Mouse (Mus musculus): Measurements from ENCODE around the gene Fv1. TPM values are rescaled to one million over a fixed set of nuclear protein-coding genes. Genes with fewer than 3 reads are reported as not detected.
"Not testable (repeated sequence)": the region's sequence is repeated elsewhere in the genome, so short reads cannot be mapped to it uniquely, and the experiment has no call there.

Fv1 gene
- total RNA-seq (2021): 1 to 10 TPM; 7.9 to 8.5 TPM

GRCm38 (mm10) chr4:147868450-147869031, at the start of gene Fv1, which contains the start of gene Miip:
Gene Fv1 (plus strand): TSS chr4:147868979.
Gene Miip (minus strand): TSS chr4:147868816.
- peak; percentile 75 to 80 for DNase-seq (ENCODE audit: extremely low spot score in 1 of 2, low spot score in 1 of 2)

- not testable (repeated sequence) for DNase-seq (ENCODE audit: extremely low spot score in 1 of 2, low spot score in 1 of 2)
These were observed 49.1 kb upstream of the Fv1 start for GRCm38 (mm10) chr4:147819659-147820058.

GRCm38 (mm10) chr4:147821414-147821813, 47.4 kb upstream of the Fv1 start:
- not testable (repeated sequence) for DNase-seq (ENCODE audit: extremely low spot score in 1 of 2, low spot score in 1 of 2)

GRCm38 (mm10) chr4:147824389-147824788, 44.4 kb upstream of the Fv1 start:
- DNase-seq (ENCODE audit: extremely low spot score in 1 of 2, low spot score in 1 of 2): no peak

- not testable (repeated sequence) for DNase-seq (ENCODE audit: extremely low spot score in 1 of 2, low spot score in 1 of 2)
These were observed 29.5 kb upstream of the Fv1 start for GRCm38 (mm10) chr4:147839282-147839681.

GRCm38 (mm10) chr4:147842871-147843270, 25.9 kb upstream of the Fv1 start:
- no peak for DNase-seq (ENCODE audit: extremely low spot score in 1 of 2, low spot score in 1 of 2)

GRCm38 (mm10) chr4:147847614-147848583, 20.9 kb upstream of the Fv1 start, which contains the start of gene Zfp933:
Gene Zfp933 (minus strand): TSS chr4:147848366.
- DNase-seq (ENCODE audit: extremely low spot score in 1 of 2, low spot score in 1 of 2): peak; percentile 45 to 49

- no peak for DNase-seq (ENCODE audit: extremely low spot score in 1 of 2, low spot score in 1 of 2)
These were observed 20.2 kb upstream of the Fv1 start for GRCm38 (mm10) chr4:147848584-147848991.

GRCm38 (mm10) chr4:147850776-147851175, 18.0 kb upstream of the Fv1 start:
- DNase-seq (ENCODE audit: extremely low spot score in 1 of 2, low spot score in 1 of 2): no peak

GRCm38 (mm10) chr4:147862051-147862450, 6.7 kb upstream of the Fv1 start:
- no peak for DNase-seq (ENCODE audit: extremely low spot score in 1 of 2, low spot score in 1 of 2)

- no peak for DNase-seq (ENCODE audit: extremely low spot score in 1 of 2, low spot score in 1 of 2)
These were observed 3.1 kb upstream of the Fv1 start for GRCm38 (mm10) chr4:147865651-147866050.

GRCm38 (mm10) chr4:147866056-147866455, 2.7 kb upstream of the Fv1 start:
- no peak for DNase-seq (ENCODE audit: extremely low spot score in 1 of 2, low spot score in 1 of 2)

GRCm38 (mm10) chr4:147866793-147867192, 2.0 kb upstream of the Fv1 start:
- DNase-seq (ENCODE audit: extremely low spot score in 1 of 2, low spot score in 1 of 2): not testable (repeated sequence)

- no peak for DNase-seq (ENCODE audit: extremely low spot score in 1 of 2, low spot score in 1 of 2)
These were observed 973 bp upstream of the Fv1 start for GRCm38 (mm10) chr4:147867563-147868449.

- no peak for DNase-seq (ENCODE audit: extremely low spot score in 1 of 2, low spot score in 1 of 2)
These were observed 459 bp downstream of the Fv1 start for GRCm38 (mm10) chr4:147869238-147869637.

GRCm38 (mm10) chr4:147875852-147876575, 7.2 kb downstream of the Fv1 start:
- DNase-seq (ENCODE audit: extremely low spot score in 1 of 2, low spot score in 1 of 2): no peak

GRCm38 (mm10) chr4:147878537-147878936, 9.8 kb downstream of the Fv1 start:
- DNase-seq (ENCODE audit: extremely low spot score in 1 of 2, low spot score in 1 of 2): no peak

- no peak for DNase-seq (ENCODE audit: extremely low spot score in 1 of 2, low spot score in 1 of 2)
These were observed 10.7 kb downstream of the Fv1 start for GRCm38 (mm10) chr4:147879456-147879855.

GRCm38 (mm10) chr4:147879865-147880264, 11.1 kb downstream of the Fv1 start:
- no peak for DNase-seq (ENCODE audit: extremely low spot score in 1 of 2, low spot score in 1 of 2)

- DNase-seq (ENCODE audit: extremely low spot score in 1 of 2, low spot score in 1 of 2): no peak
These were observed 13.0 kb downstream of the Fv1 start for GRCm38 (mm10) chr4:147881792-147882191.

Measured in layer of hippocampus, postnatal 25 days (tissue).